Comparison of ENCODE assay signal across 8 mouse cellular contexts in genomic region chr1:169655256-169655655, GRCm38 (mm10). TPM values are rescaled to one million over a fixed set of nuclear protein-coding genes. Genes with fewer than 3 reads are reported as not detected.
A peak's percentile ranks its signal among the peaks of the same experiment; 100 is the strongest.
DNase-seq lines count a peak whose midpoint lies in the region; ATAC-seq lines count a peak whose summit lies in the region.

TSS of gene Rgs5 (plus strand) at chr1:169655501.

- H3K27ac ChIP-seq in hindbrain, embryonic 13.5 days: no peak within 1 kb of the TSS
- H3K27ac ChIP-seq in midbrain, embryonic 10.5 days (replicated peaks): no peak within 1 kb of the TSS

- no peaks in the 10 kb centered on the region; the same call in 1 of the 2 replicates for H3K4me1 ChIP-seq in hindbrain, embryonic 13.5 days (replicated peaks)
- H3K4me1 ChIP-seq in midbrain, embryonic 10.5 days: peaks cover 10% of the 10 kb centered on the region

- 41% methylated on average over 8 of the region's 8 CpGs for WGBS in hindbrain, embryonic 13.5 days
- WGBS in midbrain, embryonic 10.5 days: 39% methylated on average over 8 of the region's 8 CpGs

- ATAC-seq in hindbrain, embryonic 13.5 days (ENCODE audit: low FRiP score): no peak
- no peak for ATAC-seq in megakaryocyte progenitor cell, adult 5-6 weeks (replicated peaks; ENCODE audit: poor library complexity)

- H3K27me3 ChIP-seq in hindbrain, embryonic 13.5 days: no peaks in the 10 kb centered on the region
- no peaks in the 10 kb centered on the region for H3K27me3 ChIP-seq in midbrain, embryonic 10.5 days (ENCODE audit: low read depth, poor library complexity, severe bottlenecking)

- H3K36me3 ChIP-seq in hindbrain, embryonic 13.5 days: no peaks in the 10 kb centered on the region
- no peaks in the 10 kb centered on the region for H3K36me3 ChIP-seq in midbrain, embryonic 10.5 days

- no peaks in the 10 kb centered on the region for H3K9me3 ChIP-seq in hindbrain, embryonic 13.5 days
- no peaks in the 10 kb centered on the region for H3K9me3 ChIP-seq in midbrain, embryonic 10.5 days (replicated peaks)

- H3K4me2 ChIP-seq in hindbrain, embryonic 13.5 days: 0 out of 2 replicates have a peak within 1 kb of the TSS, but pooled peaks have one; percentile 25

- H3K4me3 ChIP-seq in hindbrain, embryonic 13.5 days: no peak within 1 kb of the TSS
- H3K4me3 ChIP-seq in midbrain, embryonic 10.5 days: no peak within 1 kb of the TSS

- DNase-seq in cerebellum, postnatal 10 days: peak; percentile 5 to 18
- no peak for DNase-seq in cerebellum, adult 11 months
- peak in 1 of 2 experiments; percentile 16 for DNase-seq in gastrocnemius, adult 8-10 months (ENCODE audit: low spot score in 2 of 2)
- peak; percentile 33 to 45 for DNase-seq in left cerebral cortex, postnatal 14 days (ENCODE audit: low spot score in 2 of 2)
- DNase-seq in midbrain, embryonic 10.5 days (ENCODE audit: low spot score): peak; percentile 20
- peak; percentile 8 for DNase-seq in urinary bladder, postnatal 25 days (ENCODE audit: low spot score)

- intact Hi-C loops in left cerebral cortex, postnatal 14 days (cut with DNase I): no loop called here

- H3K9ac ChIP-seq in hindbrain, embryonic 13.5 days: no peak within 1 kb of the TSS

RNA-seq across cellular contexts. Expression of gene Rgs5, which starts in this region (rescaled TPM):
- total RNA-seq in gastrocnemius, adult 8-10 months (2022): 100 to 1,000 TPM; 120 to 184 (median 133) TPM
- polyA plus RNA-seq in hindbrain, embryonic 13.5 days (2015; fragmentation: Nextera tagmentation; extraction: Ambion mirVana): 13.9 and 15.1 TPM in 2 replicates
- total RNA-seq in left cerebral cortex, postnatal 14 days (2021): 100 to 1,000 TPM; 100 to 110 TPM
- polyA plus RNA-seq in midbrain, embryonic 10.5 days (2016; fragmentation: Nextera tagmentation; extraction: Ambion mirVana): 0.28 and 0.81 TPM in 2 replicates
- 0.12 TPM in 1 of 2 replicates, not detected in the other for total RNA-seq in megakaryocyte progenitor cell, adult 5-6 weeks (2015)
- 0.07 TPM in 1 of 2 replicates, not detected in the other for total RNA-seq in megakaryocyte progenitor cell, adult 5-6 weeks (2017)

Comparison
In these comparisons a context has a peak if more than half of its experiments do, and no peak if none do; other contexts are left out.
1. RNA of gene Rgs5 (total RNA-seq): 120 to 184 TPM in gastrocnemius, adult 8-10 months and 100 to 110 TPM in left cerebral cortex, postnatal 14 days; 0.07 to 0.12 TPM in megakaryocyte progenitor cell, adult 5-6 weeks; every median in the first group is over 10 times any median in the second.
2. Peak in DNase-seq in midbrain, embryonic 10.5 days; RNA of the gene not detected or under 1 TPM.